Mouse (Mus musculus): ENCODE results near the gene Zfp367. TPM values are rescaled to one million over a fixed set of nuclear protein-coding genes. Genes with fewer than 3 reads are reported as not detected.

Zfp367 gene
- polyA plus RNA-seq, 1 experiment = 15.5 TPM

- WGBS = 83% methylated on average over 7 of the region's 7 CpGs
- TF ChIP-seq CTCF (conservative IDR thresholded peaks at IDR 0.05; ENCODE audit: insufficient read depth, insufficient read length, low read depth, low read length) (no peak), POLR2A (IDR thresholded peaks at IDR 0.05; ENCODE audit: low read depth, low read length) (no peak)
- no peak for DNase-seq
- Histone ChIP-seq H3K36me3 (ENCODE audit: control insufficient read depth, insufficient read depth, low read length) (0 out of 2 replicates have a peak, but pooled peaks cover 1% of the 10 kb centered on the region), H3K4me1 (ENCODE audit: control insufficient read depth, insufficient read depth, low read length) (peaks cover 3% of the 10 kb centered on the region; the same call in 1 of the 2 replicates), H3K27ac (ENCODE audit: insufficient read depth, low read depth, low read length) (no peak overlapping the region), H3K27me3 (replicated peaks; ENCODE audit: control insufficient read depth, insufficient read depth, low read length) (no peaks in the 10 kb centered on the region), H3K4me3 (ENCODE audit: insufficient read depth, low read depth, low read length) (no peak overlapping the region)
These were observed 25.0 kb upstream of the Zfp367 start for GRCm38 (mm10) chr13:64178000-64178399.

DNA sequence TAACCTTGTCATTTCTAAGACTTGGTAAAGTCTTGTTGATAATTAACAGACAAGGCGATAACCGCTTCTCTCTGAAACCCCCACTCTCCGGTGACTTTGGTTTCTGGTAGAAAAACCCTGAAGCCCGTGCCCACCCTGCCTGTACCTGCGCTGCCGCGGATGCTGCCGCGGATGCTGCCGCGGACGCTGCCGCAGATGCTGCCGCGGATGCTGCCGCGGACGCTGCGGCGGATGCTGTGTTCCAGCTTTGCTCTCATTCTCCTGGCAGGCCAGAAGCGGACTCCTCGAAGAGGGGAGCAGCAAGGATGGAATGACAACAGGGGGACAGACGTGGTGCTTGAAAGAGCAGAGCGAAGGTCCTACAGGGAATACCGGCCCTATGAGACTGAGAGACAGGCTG lies 16.7 kb upstream of the Zfp367 start:
- WGBS = 97% methylated on average over 25 of the region's 25 CpGs
- H3K36me3 ChIP-seq (ENCODE audit: control insufficient read depth, insufficient read depth, low read length) = no peaks in the 10 kb centered on the region
- TF ChIP-seq POLR2A (IDR thresholded peaks at IDR 0.05; ENCODE audit: low read depth, low read length) = no peak
- no peak for TF ChIP-seq CTCF (conservative IDR thresholded peaks at IDR 0.05; ENCODE audit: insufficient read depth, insufficient read length, low read depth, low read length)
- H3K27ac ChIP-seq (ENCODE audit: insufficient read depth, low read depth, low read length) = no peak overlapping the region
- no peak overlapping the region for H3K4me3 ChIP-seq (ENCODE audit: insufficient read depth, low read depth, low read length)
- H3K27me3 ChIP-seq (replicated peaks; ENCODE audit: control insufficient read depth, insufficient read depth, low read length) = no peaks in the 10 kb centered on the region
- DNase-seq = no peak
- H3K4me1 ChIP-seq (ENCODE audit: control insufficient read depth, insufficient read depth, low read length) = no peaks in the 10 kb centered on the region

DNA sequence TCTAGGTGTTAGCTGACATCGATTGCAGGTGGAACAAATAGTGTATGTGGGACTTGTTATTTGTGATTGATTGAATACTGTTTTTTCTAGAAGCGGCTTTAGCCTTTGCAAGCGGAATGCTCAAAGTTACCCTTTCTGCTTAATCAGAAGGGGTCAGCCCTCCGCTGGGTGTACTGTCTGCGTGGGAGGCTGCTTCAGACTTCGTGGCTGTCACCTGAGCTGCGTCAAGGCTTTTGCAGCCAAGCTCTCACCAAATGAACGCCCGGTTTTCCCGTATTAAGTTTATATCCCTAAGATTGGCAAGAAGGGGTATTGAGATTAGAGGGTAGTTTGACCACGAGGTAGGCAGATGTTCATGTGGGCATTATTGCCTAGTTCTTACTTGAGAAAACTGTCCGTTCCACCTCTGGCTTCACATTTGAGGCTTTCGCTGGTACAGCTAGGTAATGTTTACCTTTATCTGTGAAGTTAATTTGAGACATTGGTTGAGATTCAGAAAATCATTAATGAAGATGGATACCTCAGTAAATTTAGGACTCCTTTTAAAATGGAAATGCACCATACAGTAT lies 10.2 kb upstream of the Zfp367 start:
- Histone ChIP-seq H3K4me1 (ENCODE audit: control insufficient read depth, insufficient read depth, low read length) (peaks cover 4% of the 10 kb centered on the region; the same call in 1 of the 2 replicates), H3K4me3 (ENCODE audit: insufficient read depth, low read depth, low read length) (peak overlapping the region; percentile 71), H3K27ac (ENCODE audit: insufficient read depth, low read depth, low read length) (no peak overlapping the region), H3K36me3 (ENCODE audit: control insufficient read depth, insufficient read depth, low read length) (no peaks in the 10 kb centered on the region), H3K27me3 (replicated peaks; ENCODE audit: control insufficient read depth, insufficient read depth, low read length) (no peaks in the 10 kb centered on the region)
- TF ChIP-seq POLR2A (IDR thresholded peaks at IDR 0.05; ENCODE audit: low read depth, low read length) (no peak), CTCF (conservative IDR thresholded peaks at IDR 0.05; ENCODE audit: insufficient read depth, insufficient read length, low read depth, low read length) (no peak)
- WGBS = 37% methylated on average over 13 of the region's 13 CpGs
- peak; percentile 54 for DNase-seq

GRCm38 (mm10) chr13:64162626-64163025 lies 9.6 kb upstream of the Zfp367 start:
- Histone ChIP-seq H3K27ac (ENCODE audit: insufficient read depth, low read depth, low read length) (no peak overlapping the region), H3K36me3 (ENCODE audit: control insufficient read depth, insufficient read depth, low read length) (no peaks in the 10 kb centered on the region), H3K27me3 (replicated peaks; ENCODE audit: control insufficient read depth, insufficient read depth, low read length) (no peaks in the 10 kb centered on the region), H3K4me3 (ENCODE audit: insufficient read depth, low read depth, low read length) (peak overlapping the region; percentile 71), H3K4me1 (ENCODE audit: control insufficient read depth, insufficient read depth, low read length) (peaks cover 4% of the 10 kb centered on the region; the same call in 1 of the 2 replicates)
- WGBS = 8% methylated on average over 14 of the region's 14 CpGs
- no peak for TF ChIP-seq CTCF (conservative IDR thresholded peaks at IDR 0.05; ENCODE audit: insufficient read depth, insufficient read length, low read depth, low read length)
- no peak for TF ChIP-seq POLR2A (IDR thresholded peaks at IDR 0.05; ENCODE audit: low read depth, low read length)
- no peak for DNase-seq

DNA sequence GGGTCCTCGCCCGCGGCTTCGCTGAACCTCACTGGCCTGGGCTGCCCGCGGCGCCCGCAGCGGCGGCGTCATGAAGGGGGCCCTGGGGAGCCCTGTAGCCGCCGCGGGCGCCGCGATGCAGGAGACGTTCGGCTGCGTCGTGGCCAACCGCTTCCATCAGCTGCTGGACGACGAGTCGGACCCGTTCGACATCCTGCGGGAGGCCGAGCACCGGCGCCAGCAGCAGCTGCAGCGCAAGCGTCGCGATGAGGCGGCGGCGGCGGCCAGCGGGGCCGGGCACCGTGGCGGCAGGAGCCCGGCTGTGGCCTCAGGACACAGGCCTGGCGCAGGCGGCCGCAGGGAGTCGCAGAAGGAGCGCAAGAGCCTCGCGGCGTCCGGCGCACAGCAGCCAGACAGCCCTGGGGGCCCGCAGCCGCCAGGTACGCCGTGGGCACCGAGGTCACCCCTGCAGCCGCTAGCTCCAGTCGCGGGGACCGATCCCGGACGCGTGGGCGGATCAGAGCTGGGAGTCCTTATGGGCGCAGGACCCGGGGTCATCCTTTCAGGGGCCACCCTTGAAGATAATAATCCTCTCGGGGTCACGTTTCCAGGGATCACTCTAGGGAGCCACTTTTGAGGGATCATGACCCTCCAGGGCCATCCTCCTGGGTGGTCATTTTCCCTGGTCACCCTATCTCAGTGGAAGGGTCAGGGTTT lies 9.1 kb upstream of the Zfp367 start:
- H3K36me3 ChIP-seq (ENCODE audit: control insufficient read depth, insufficient read depth, low read length) = no peaks in the 10 kb centered on the region
- under 1% methylated on average over 71 of the region's 71 CpGs for WGBS
- H3K27ac ChIP-seq (ENCODE audit: insufficient read depth, low read depth, low read length) = peak overlapping the region; percentile 45
- no peaks in the 10 kb centered on the region for H3K27me3 ChIP-seq (replicated peaks; ENCODE audit: control insufficient read depth, insufficient read depth, low read length)
- H3K4me1 ChIP-seq (ENCODE audit: control insufficient read depth, insufficient read depth, low read length) = peaks cover 4% of the 10 kb centered on the region; the same call in 1 of the 2 replicates
- no peak for TF ChIP-seq POLR2A (IDR thresholded peaks at IDR 0.05; ENCODE audit: low read depth, low read length)
- no peak for TF ChIP-seq CTCF (conservative IDR thresholded peaks at IDR 0.05; ENCODE audit: insufficient read depth, insufficient read length, low read depth, low read length)
- peak overlapping the region; percentile 71 for H3K4me3 ChIP-seq (ENCODE audit: insufficient read depth, low read depth, low read length)
- no peak for DNase-seq

GRCm38 (mm10) chr13:64161548-64161915 lies 8.5 kb upstream of the Zfp367 start, which contains the start of gene Habp4:
Gene Habp4, plus strand, starts transcription at chr13:64161824.
- Histone ChIP-seq H3K4me1 (ENCODE audit: control insufficient read depth, insufficient read depth, low read length) (peaks cover 4% of the 10 kb centered on the region; the same call in 1 of the 2 replicates), H3K4me3 (ENCODE audit: insufficient read depth, low read depth, low read length) (peak within 1 kb of the TSS; percentile 71), H3K27me3 (replicated peaks; ENCODE audit: control insufficient read depth, insufficient read depth, low read length) (no peaks in the 10 kb centered on the region), H3K36me3 (ENCODE audit: control insufficient read depth, insufficient read depth, low read length) (no peaks in the 10 kb centered on the region), H3K27ac (ENCODE audit: insufficient read depth, low read depth, low read length) (peak within 1 kb of the TSS; percentile 46)
- DNase-seq = peak; percentile 99
- WGBS = under 1% methylated on average over 31 of the region's 31 CpGs
- TF ChIP-seq CTCF (conservative IDR thresholded peaks at IDR 0.05; ENCODE audit: insufficient read depth, insufficient read length, low read depth, low read length) (no peak), POLR2A (IDR thresholded peaks at IDR 0.05; ENCODE audit: low read depth, low read length) (no peak)

GRCm38 (mm10) chr13:64156966-64157365 lies 4.0 kb upstream of the Zfp367 start:
- H3K27ac ChIP-seq (ENCODE audit: insufficient read depth, low read depth, low read length) = no peak overlapping the region
- H3K4me1 ChIP-seq (ENCODE audit: control insufficient read depth, insufficient read depth, low read length) = peaks cover 7% of the 10 kb centered on the region; the same call in 1 of the 2 replicates
- TF ChIP-seq CTCF (conservative IDR thresholded peaks at IDR 0.05; ENCODE audit: insufficient read depth, insufficient read length, low read depth, low read length) (no peak), POLR2A (IDR thresholded peaks at IDR 0.05; ENCODE audit: low read depth, low read length) (no peak)
- DNase-seq = no peak
- H3K4me3 ChIP-seq (ENCODE audit: insufficient read depth, low read depth, low read length) = no peak overlapping the region
- no peaks in the 10 kb centered on the region for H3K36me3 ChIP-seq (ENCODE audit: control insufficient read depth, insufficient read depth, low read length)
- no peaks in the 10 kb centered on the region for H3K27me3 ChIP-seq (replicated peaks; ENCODE audit: control insufficient read depth, insufficient read depth, low read length)

All from kidney, adult 2 months (tissue).